Mouse (Mus musculus) G1E (cell line): ENCODE results near the gene Rps6ka4. TPM values are rescaled to one million over a fixed set of nuclear protein-coding genes. Genes with fewer than 3 reads are reported as not detected.

Experiments
- ATAC-seq: 2 replicates; pipeline ENCODE4 v1.8.0; 2016; ENCODE audit warnings: mild to moderate bottlenecking; ENCODE audit not compliant: insufficient number of reproducible peaks, poor library complexity, low FRiP score, severe bottlenecking; ENCODE audit errors: extremely low read depth
- DNase-seq: peaks from one replicate; pipeline ENCODE4 v3.0.0; 2012; ENCODE audit warnings: low spot score
- H3K27me3 ChIP-seq: 2 replicates; pipeline ENCODE4 v1.6.1; 2012; ENCODE audit warnings: mild to moderate bottlenecking, low read length, inconsistent platforms; ENCODE audit not compliant: insufficient read depth
- H3K36me3 ChIP-seq: replicated peaks from 2 replicates; pipeline ENCODE3; 2012; ENCODE audit warnings: mild to moderate bottlenecking, inconsistent platforms
- H3K4me1 ChIP-seq: 2 replicates; pipeline ENCODE4 v1.6.1; 2012; ENCODE audit warnings: low read depth, low read length, inconsistent platforms, mixed read lengths; ENCODE audit not compliant: insufficient read depth
- H3K4me3 ChIP-seq: 2 replicates; pipeline ENCODE4 v1.5.1; 2012; ENCODE audit warnings: low read depth, mild to moderate bottlenecking, inconsistent platforms, low read length, moderate library complexity, mixed read lengths
- H3K9me3 ChIP-seq: replicated peaks from 2 replicates; pipeline ENCODE4 v1.6.1; 2012; ENCODE audit warnings: inconsistent platforms
- CTCF ChIP-seq: IDR thresholded peaks from 2 replicates; pipeline ENCODE4 v1.5.1; 2012; ENCODE audit warnings: low read depth, low read length, inconsistent platforms, mixed read lengths
- GATA1 ChIP-seq: IDR thresholded peaks from 2 replicates; pipeline ENCODE4 v1.6.1; 2012; ENCODE audit warnings: borderline replicate concordance, low read length, inconsistent platforms, mixed read lengths
- GATA2 ChIP-seq: IDR thresholded peaks from 2 replicates; pipeline ENCODE4 v1.6.1; 2012; ENCODE audit warnings: low read depth, low read length, inconsistent platforms, borderline replicate concordance
- POLR2AphosphoS5 ChIP-seq: IDR thresholded peaks from 2 replicates; pipeline ENCODE4 v1.6.1; 2012; ENCODE audit warnings: low read depth, low read length, inconsistent platforms; ENCODE audit not compliant: insufficient replicate concordance
- TAL1 ChIP-seq: conservative IDR thresholded peaks from 2 replicates; pipeline ENCODE4 v1.6.1; 2012; ENCODE audit warnings: low read depth, low read length, inconsistent platforms, mixed read lengths
- polyA plus RNA-seq: library from polyadenylated mRNA; stranded (reverse); fragments of >175 nt; gene quantifications from 2 replicates; pipeline ENCODE4 v1.2.3, GENCODE M21; 2012
- total RNA-seq, 2 experiments: library from RNA; stranded (forward) in 1 of 2; stranded (reverse) in 1 of 2; fragments of 200-1000 nt in 1 of 2; fragments of >200 nt in 1 of 2; fragmentation: Nextera tagmentation in 1 of 2; gene quantifications; 2 replicates each; pipeline ENCODE4 v1.2.3; 2014 to 2017

The Rps6ka4 gene
- total and polyA plus RNA-seq, 3 experiments, result 7.2 to 29.5 (median 9.6) TPM

DNA sequence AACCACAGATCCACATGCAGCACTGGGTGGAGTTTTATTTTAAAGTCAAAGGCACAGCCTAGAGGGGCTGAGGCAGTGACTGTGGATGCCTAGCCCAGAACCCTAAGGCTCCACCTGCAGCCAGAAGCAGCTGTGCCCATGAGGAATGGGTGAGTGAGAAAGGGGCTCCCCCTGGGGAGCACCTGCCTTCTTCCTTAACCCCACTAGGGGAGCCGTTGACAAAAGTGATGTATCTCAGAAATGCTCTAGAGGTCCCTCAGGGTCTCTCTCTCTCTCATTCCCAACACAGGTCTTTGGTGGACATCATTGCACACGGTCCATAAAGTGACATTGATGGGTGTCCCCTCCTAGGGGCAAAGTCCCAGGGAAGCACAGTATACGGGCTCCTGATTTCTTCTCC lies 11.4 kb downstream of the Rps6ka4 start:
- no peak for DNase-seq

DNA sequence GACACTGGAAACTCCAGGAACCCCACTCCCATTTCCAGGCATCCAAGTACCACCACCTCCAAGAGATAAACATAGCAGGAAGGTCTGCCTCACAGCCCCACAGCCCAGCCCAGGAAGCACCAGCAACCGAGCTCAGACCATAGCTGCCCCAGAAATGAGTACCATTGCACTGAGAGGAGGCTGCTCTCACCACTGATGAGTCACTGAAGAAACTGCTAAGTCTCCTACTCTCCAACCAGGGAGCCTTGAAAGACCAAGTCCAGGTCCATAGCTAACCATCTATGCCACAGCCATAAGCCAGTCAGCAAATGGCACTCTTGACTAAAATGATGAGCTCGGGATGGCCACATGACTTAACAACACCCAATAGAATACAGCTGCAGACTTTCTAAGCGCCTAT lies 13.8 kb downstream of the Rps6ka4 start:
- TF ChIP-seq TAL1 (no peak), GATA2 (no peak), POLR2AphosphoS5 (no peak), GATA1 (no peak), CTCF (no peak)
- peaks cover 29% of the 10 kb centered on the region for H3K27me3 ChIP-seq
- H3K36me3 ChIP-seq, result peaks cover 41% of the 10 kb centered on the region
- peaks cover 12% of the 10 kb centered on the region for H3K9me3 ChIP-seq
- ATAC-seq (no peak), DNase-seq (no peak)
- peaks cover 9% of the 10 kb centered on the region for H3K4me1 ChIP-seq
- no peak overlapping the region for H3K4me3 ChIP-seq

More for the DNA sequence above, 11.4 kb downstream of the Rps6ka4 start:
- peaks cover 24% of the 10 kb centered on the region for H3K4me1 ChIP-seq
- no peak for ATAC-seq
- no peak for TF ChIP-seq GATA2
- TF ChIP-seq GATA1, result no peak
- no peak for TF ChIP-seq POLR2AphosphoS5
- TF ChIP-seq CTCF, result no peak
- TF ChIP-seq TAL1, result no peak
- no peak overlapping the region for H3K4me3 ChIP-seq
- H3K36me3 ChIP-seq, result peaks cover 64% of the 10 kb centered on the region
- H3K9me3 ChIP-seq, result peaks cover 12% of the 10 kb centered on the region
- H3K27me3 ChIP-seq, result peaks cover 5% of the 10 kb centered on the region

DNA sequence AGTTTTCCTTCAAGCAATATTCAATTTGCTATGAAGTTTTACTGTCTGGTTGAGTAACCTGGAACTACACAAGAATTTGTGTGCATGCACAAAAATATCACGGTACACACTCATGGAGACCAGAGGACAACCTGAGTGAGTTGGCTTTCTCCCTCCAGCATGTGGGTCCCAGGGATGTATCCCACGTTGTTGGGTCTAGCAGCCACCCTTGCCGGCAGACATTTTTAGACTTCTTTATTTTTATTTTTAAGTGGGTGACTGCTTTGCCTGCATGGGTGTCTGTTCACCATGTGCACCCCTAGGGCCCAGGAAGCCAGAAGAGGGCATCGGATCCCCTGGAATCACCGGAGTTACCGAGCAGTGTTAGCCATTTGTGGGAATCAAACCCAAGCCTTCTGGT lies 15.1 kb downstream of the Rps6ka4 start:
- 0 out of 2 replicates have a peak, but pooled peaks cover 4% of the 10 kb centered on the region for H3K4me1 ChIP-seq
- peaks cover 41% of the 10 kb centered on the region for H3K27me3 ChIP-seq
- no peak for ATAC-seq
- H3K36me3 ChIP-seq, result peaks cover 29% of the 10 kb centered on the region
- peaks cover 3% of the 10 kb centered on the region; the same call in 1 of the 2 replicates for H3K9me3 ChIP-seq
- TF ChIP-seq GATA2 (no peak), POLR2AphosphoS5 (no peak), TAL1 (no peak), CTCF (no peak), GATA1 (no peak)
- no peak overlapping the region for H3K4me3 ChIP-seq
- DNase-seq, result no peak

DNA sequence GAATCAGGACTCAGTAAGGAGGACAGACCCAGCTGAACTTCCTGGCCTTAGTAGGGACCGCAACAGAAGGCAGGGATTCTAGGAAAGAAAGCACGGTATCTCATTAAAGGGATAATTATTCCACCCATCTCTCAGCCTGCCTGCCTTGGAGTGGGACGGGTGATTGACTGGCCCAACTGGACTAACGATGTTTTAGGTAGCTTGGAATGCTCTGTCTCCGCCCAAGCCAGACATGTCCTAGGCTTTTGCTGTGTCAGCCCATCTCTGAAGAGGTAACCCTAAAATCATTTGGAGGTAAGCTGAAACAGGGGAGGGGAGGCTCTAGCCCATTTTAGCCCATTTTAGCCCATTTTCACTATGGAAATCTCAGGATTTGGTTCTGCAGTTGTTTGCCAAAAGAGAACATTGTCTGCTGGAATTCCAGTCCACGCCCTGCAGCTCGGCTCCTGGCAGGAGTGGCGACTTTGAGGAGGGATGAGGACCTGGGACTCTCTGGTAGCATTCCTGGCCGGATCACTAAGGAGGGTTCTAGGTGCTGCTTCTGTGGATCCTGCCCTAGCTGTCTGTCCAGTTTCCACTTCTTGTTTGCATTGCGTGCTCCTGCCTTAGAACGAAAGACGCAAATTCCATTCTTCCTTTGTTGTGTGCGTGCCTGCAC lies 19.8 kb downstream of the Rps6ka4 start:
- H3K4me1 ChIP-seq, result peaks cover 12% of the 10 kb centered on the region
- H3K9me3 ChIP-seq, result no peaks in the 10 kb centered on the region
- no peak for DNase-seq

GRCm38 (mm10) chr19:6819143-6819827 lies 21.2 kb downstream of the Rps6ka4 start:
- Histone ChIP-seq H3K27me3 (peaks cover 49% of the 10 kb centered on the region), H3K9me3 (peaks cover 5% of the 10 kb centered on the region; the same call in 1 of the 2 replicates), H3K4me1 (peaks cover 12% of the 10 kb centered on the region), H3K36me3 (no peaks in the 10 kb centered on the region), H3K4me3 (no peak overlapping the region)
- no peak for TF ChIP-seq GATA1
- no peak for TF ChIP-seq GATA2
- TF ChIP-seq POLR2AphosphoS5, result no peak
- no peak for TF ChIP-seq TAL1
- TF ChIP-seq CTCF, result no peak
- no peak for DNase-seq
- ATAC-seq, result no peak

More for the DNA sequence above, 19.8 kb downstream of the Rps6ka4 start:
- TF ChIP-seq TAL1 (no peak), GATA2 (no peak), CTCF (no peak), GATA1 (no peak), POLR2AphosphoS5 (no peak)
- no peak overlapping the region for H3K4me3 ChIP-seq
- H3K27me3 ChIP-seq, result peaks cover 45% of the 10 kb centered on the region
- H3K36me3 ChIP-seq, result no peaks in the 10 kb centered on the region
- no peak for ATAC-seq

DNA sequence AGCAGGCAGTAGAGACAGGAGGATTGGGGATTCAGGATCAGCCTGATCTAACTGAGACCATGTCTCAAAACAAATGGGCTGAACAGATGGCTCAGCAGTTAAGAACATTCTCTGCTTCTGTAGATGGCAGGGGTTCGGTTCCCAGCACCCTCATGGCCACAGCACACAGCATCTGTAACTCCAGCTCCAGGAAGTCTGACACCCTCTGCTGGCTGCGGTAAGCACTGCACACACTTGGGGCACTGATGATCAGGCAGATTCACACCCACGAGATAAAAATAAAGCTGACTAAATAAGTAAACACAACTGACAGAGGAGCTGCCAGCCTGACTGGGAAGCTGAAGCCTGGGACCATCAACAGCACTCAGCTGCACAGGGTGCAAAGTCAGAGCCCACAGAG lies 25.5 kb downstream of the Rps6ka4 start:
- Histone ChIP-seq H3K4me1 (peaks cover 8% of the 10 kb centered on the region), H3K4me3 (no peak overlapping the region), H3K27me3 (peaks cover 11% of the 10 kb centered on the region; the same call in 1 of the 2 replicates), H3K36me3 (no peaks in the 10 kb centered on the region), H3K9me3 (peaks cover 5% of the 10 kb centered on the region; the same call in 1 of the 2 replicates)
- DNase-seq (no peak), ATAC-seq (no peak)
- TF ChIP-seq CTCF, result no peak
- TF ChIP-seq GATA2, result no peak
- TF ChIP-seq TAL1, result no peak
- no peak for TF ChIP-seq POLR2AphosphoS5
- TF ChIP-seq GATA1, result no peak
